Mouse (Mus musculus) embryonic facial prominence, embryonic 10.5 days (tissue): ENCODE data around the gene Filip1. TPM values are rescaled to one million over a fixed set of nuclear protein-coding genes. Genes with fewer than 3 reads are reported as not detected.
A peak's percentile ranks its signal among the peaks of the same experiment; 100 is the strongest.

Experiments used
- DNase-seq: peaks from one replicate; pipeline ENCODE4 v3.0.0-alpha.2; 2017; ENCODE audit warnings: low spot score
- H3K27ac ChIP-seq: fragments of 300-500 bp; sonication (generic); replicated peaks from 2 replicates; pipeline ENCODE4 v1.5.1; 2016; ENCODE audit warnings: mild to moderate bottlenecking
- H3K27me3 ChIP-seq: fragments of 300-500 bp; sonication (generic); replicated peaks from 2 replicates; pipeline ENCODE4 v1.6.1; 2016; ENCODE audit warnings: low read depth, mild to moderate bottlenecking; ENCODE audit not compliant: poor library complexity, severe bottlenecking
- H3K36me3 ChIP-seq: fragments of 300-500 bp; sonication (generic); replicated peaks from 2 replicates; pipeline ENCODE4 v1.6.1; 2016; ENCODE audit warnings: mild to moderate bottlenecking, moderate library complexity
- H3K4me1 ChIP-seq: fragments of 300-500 bp; sonication (generic); 2 replicates; pipeline ENCODE4 v1.6.1; 2016
- H3K4me3 ChIP-seq: fragments of 300-500 bp; sonication (generic); 2 replicates; pipeline ENCODE4 v1.5.1; 2016; ENCODE audit warnings: mild to moderate bottlenecking, moderate library complexity
- H3K9me3 ChIP-seq: fragments of 300-500 bp; sonication (generic); 2 replicates; pipeline ENCODE4 v1.6.1; 2016; ENCODE audit warnings: mild to moderate bottlenecking
- whole genome bisulfite sequencing: fragments of 180-500 bp; shearing (Covaris S2); methylation state at CpG from one replicate; pipeline ENCODE4 v1.1.7; 2016; 5-methylcytosine and 5-hydroxymethylcytosine counted together
- polyA plus RNA-seq: library from polyadenylated mRNA; unstranded; fragments of >200 nt; fragmentation: Nextera tagmentation; extraction: Ambion mirVana; gene quantifications from 2 replicates; pipeline ENCODE4 v1.2.1, GENCODE M21; 2016

The Filip1 gene
- polyA plus RNA-seq, 1 experiment from 2014 or later: 2.9 TPM

DNA sequence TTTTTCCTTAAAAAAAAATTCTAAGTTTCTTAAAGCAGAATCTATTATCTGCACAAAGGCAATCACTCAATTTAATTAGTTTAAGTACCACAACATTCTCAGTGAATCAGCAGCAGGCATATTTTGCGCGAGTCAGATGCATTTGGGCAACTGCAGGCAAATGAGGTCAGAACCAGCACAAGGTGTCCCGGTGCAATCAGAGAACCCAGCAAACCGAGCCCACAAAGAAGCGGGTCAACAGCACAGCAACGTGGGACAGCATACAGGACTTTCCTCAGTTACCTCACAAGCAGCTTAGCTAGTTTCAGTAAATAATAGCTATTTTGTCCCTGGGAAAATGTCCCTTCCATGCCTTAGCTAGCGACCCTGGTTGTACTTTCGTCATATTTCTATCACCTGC, 35.9 kb downstream of the Filip1 start:
- no peak for DNase-seq
- peaks cover 16% of the 10 kb centered on the region for H3K4me1 ChIP-seq
- WGBS: 71% methylated on average over 8 of the region's 8 CpGs
- no peaks in the 10 kb centered on the region for H3K9me3 ChIP-seq
- no peaks in the 10 kb centered on the region for H3K36me3 ChIP-seq
- H3K27ac ChIP-seq: no peak overlapping the region
- H3K27me3 ChIP-seq: no peaks in the 10 kb centered on the region
- no peak overlapping the region for H3K4me3 ChIP-seq

DNA sequence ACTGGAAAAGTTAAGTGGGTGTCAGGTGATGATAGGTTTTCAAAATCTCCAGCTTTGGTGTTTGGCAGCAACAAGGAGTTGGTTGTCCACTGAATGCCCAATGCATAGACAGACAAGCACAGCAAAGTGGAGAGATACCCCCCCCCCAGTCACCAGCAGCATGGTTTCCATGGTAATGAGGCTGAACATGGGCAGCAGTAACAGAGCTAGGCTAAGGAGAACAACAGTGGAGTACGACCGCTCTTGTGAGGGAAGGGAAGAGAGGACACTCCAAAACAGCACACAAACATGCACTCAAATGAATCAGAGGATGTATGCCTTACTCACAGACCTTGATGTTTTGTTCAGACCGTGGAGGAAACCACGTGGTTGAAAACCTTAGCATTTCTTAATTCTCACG, 37.5 kb downstream of the Filip1 start:
- Histone ChIP-seq H3K4me3 (no peak overlapping the region), H3K27ac (no peak overlapping the region), H3K4me1 (peaks cover 16% of the 10 kb centered on the region), H3K36me3 (no peaks in the 10 kb centered on the region), H3K27me3 (no peaks in the 10 kb centered on the region), H3K9me3 (no peaks in the 10 kb centered on the region)
- WGBS: 80% methylated on average over 5 of the region's 5 CpGs
- DNase-seq: no peak

DNA sequence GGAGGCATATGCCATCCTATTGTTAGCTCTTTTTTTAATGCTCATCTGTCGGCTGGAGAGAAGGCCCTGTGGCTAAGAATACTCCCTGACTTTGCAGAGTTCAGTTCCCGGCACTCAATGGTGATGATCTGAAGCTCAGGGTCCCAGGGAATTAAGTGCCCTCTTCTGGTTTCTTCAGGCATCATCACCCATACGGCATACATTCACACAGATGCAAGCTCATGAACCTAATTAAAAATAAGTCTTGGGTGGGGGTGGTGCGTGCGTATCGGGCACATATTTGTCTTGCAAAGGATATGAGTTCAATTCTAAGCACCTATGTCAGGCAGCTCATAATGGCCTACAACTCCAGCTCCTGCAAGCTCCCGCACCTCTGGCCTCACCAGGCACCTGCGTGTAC, 39.1 kb downstream of the Filip1 start:
- Histone ChIP-seq H3K4me3 (no peak overlapping the region), H3K27ac (no peak overlapping the region), H3K27me3 (no peaks in the 10 kb centered on the region), H3K36me3 (no peaks in the 10 kb centered on the region), H3K9me3 (no peaks in the 10 kb centered on the region), H3K4me1 (peaks cover 16% of the 10 kb centered on the region)
- DNase-seq: no peak
- 90% methylated on average over 8 of the region's 8 CpGs for WGBS

DNA sequence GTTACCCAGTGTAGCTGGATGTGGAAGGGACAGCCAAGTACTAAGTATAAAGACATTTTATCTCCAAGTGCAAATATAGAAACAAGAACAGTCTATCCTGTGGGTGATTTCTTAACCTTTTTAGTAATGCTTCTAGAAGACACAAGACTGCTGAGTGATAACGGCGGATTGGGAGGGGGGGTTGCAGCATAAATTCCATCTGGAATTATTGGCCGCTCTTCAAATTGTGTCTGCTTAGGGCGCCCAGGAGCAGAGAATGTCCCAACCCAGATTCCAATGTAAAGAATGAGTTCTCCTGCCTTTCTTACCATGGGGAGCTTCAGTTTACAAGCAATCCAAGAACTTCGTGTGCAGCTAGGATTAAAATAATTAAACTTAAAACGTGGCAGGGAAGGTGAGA, 39.9 kb downstream of the Filip1 start:
- no peaks in the 10 kb centered on the region for H3K27me3 ChIP-seq
- no peaks in the 10 kb centered on the region for H3K36me3 ChIP-seq
- no peaks in the 10 kb centered on the region for H3K9me3 ChIP-seq
- H3K27ac ChIP-seq: no peak overlapping the region
- DNase-seq: no peak
- no peak overlapping the region for H3K4me3 ChIP-seq
- peaks cover 9% of the 10 kb centered on the region for H3K4me1 ChIP-seq
- WGBS: 89% methylated on average over 6 of the region's 6 CpGs

DNA sequence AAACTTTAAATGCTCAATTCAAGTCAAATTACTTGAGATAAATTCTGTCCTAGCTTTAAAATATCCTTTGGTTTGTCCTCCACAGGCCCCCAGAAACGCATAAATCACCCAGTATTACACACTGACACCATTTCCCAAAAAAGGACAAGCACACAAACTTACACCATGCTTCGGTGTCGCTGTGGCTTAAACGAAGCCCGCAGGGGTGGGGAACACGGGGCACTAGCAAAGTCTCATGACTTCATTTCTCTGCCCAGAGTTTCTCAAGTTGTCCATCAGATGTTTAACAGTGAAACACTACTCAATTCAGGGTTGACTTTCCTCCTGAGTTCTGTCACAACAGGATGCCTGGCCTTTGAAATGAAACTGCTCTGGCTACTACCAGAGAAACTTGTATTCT, 41.0 kb downstream of the Filip1 start:
- WGBS: 90% methylated on average over 6 of the region's 6 CpGs
- DNase-seq: no peak

DNA sequence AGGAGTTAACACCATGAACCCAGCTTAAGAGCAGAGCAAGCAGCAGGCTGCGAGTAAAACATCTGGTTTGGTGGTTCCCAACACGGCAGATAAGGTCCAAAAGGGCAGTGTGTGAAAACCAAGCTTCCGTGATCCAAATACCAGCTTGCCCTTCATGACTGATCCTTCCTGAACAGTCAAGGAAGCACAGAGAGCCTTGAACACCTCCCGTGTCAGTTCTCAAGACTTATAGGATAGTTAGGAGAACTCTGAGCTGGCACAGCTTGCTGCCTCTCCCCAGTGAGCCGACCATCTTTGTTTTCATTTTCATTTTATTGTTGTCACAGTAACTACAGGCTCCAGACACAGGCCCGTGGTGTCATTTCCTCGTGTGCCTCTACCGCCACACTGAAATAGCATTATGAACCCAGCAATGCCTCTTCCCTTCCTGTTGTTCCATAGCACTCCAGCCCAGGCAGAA, 42.0 kb downstream of the Filip1 start:
- DNase-seq: no peak
- Histone ChIP-seq H3K36me3 (no peaks in the 10 kb centered on the region), H3K4me3 (no peak overlapping the region), H3K27ac (no peak overlapping the region), H3K9me3 (no peaks in the 10 kb centered on the region), H3K27me3 (no peaks in the 10 kb centered on the region), H3K4me1 (no peaks in the 10 kb centered on the region)
- WGBS: 76% methylated on average over 8 of the region's 8 CpGs

More for the DNA sequence above, 41.0 kb downstream of the Filip1 start:
- H3K9me3 ChIP-seq: no peaks in the 10 kb centered on the region
- no peaks in the 10 kb centered on the region for H3K27me3 ChIP-seq
- H3K4me3 ChIP-seq: no peak overlapping the region
- H3K36me3 ChIP-seq: no peaks in the 10 kb centered on the region
- H3K4me1 ChIP-seq: no peaks in the 10 kb centered on the region
- no peak overlapping the region for H3K27ac ChIP-seq

DNA sequence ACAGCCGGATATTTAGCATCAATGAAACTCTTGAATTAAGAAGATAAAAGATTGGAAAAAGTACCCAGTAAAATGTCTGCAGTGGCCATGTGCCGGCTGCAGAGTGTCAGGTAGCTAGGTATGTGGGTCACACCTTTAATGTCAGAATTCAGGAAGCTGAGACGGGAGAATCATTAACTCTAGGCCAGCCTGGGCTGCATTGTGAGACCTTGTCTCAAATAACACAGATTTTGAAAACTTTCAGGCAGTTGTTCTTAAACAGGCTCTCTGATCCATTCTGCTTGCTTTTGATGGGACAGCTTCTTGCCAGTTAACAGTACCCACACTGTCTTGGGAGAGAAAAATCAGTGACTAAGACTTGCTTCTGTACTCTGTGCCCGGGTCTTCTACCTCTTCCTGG, 43.1 kb downstream of the Filip1 start:
- Histone ChIP-seq H3K9me3 (no peaks in the 10 kb centered on the region), H3K4me1 (no peaks in the 10 kb centered on the region), H3K27me3 (no peaks in the 10 kb centered on the region), H3K27ac (no peak overlapping the region), H3K36me3 (no peaks in the 10 kb centered on the region), H3K4me3 (no peak overlapping the region)
- DNase-seq: no peak
- WGBS: 83% methylated on average over 4 of the region's 4 CpGs

DNA sequence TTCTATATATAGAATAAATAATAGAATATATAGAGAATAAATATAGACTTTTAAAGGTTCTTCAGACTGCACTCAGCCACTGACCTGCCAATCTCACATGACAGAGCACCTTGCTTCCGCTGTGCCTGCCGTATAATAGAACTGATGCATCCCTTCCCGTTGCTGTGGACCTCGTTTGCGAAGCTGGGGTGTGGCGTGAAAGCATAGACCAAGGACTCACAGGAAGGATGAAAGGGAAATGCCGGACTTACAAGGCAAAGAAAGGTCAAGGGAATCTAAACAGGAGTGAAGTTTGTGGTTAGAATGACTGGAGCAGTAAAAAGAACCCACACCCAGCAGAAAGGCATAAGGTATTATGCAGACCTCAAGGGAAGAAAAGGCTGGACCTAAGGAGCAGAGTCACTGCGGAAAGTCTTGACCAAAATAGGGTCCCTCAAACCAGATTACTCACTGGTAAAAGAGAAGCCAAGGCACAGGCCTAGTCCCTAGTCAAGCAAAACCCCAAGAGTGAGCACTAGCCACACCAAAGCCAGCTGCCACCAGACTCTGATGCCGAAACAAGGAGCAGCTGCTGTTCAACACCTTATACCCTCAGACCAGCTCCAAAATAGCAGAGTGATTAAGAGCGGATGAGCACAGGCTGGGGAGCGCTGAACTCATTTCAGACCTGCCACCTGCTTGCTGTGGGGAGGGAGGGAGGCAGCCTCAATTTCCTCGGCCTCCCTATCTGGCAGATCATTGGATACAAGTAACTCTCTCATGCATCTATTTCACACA, 45.8 kb downstream of the Filip1 start:
- H3K4me3 ChIP-seq: no peak overlapping the region
- H3K36me3 ChIP-seq: no peaks in the 10 kb centered on the region
- no peaks in the 10 kb centered on the region for H3K9me3 ChIP-seq
- no peak for DNase-seq
- no peaks in the 10 kb centered on the region for H3K27me3 ChIP-seq
- 79% methylated on average over 12 of the region's 12 CpGs for WGBS
- H3K4me1 ChIP-seq: peaks cover 2% of the 10 kb centered on the region
- no peak overlapping the region for H3K27ac ChIP-seq

DNA sequence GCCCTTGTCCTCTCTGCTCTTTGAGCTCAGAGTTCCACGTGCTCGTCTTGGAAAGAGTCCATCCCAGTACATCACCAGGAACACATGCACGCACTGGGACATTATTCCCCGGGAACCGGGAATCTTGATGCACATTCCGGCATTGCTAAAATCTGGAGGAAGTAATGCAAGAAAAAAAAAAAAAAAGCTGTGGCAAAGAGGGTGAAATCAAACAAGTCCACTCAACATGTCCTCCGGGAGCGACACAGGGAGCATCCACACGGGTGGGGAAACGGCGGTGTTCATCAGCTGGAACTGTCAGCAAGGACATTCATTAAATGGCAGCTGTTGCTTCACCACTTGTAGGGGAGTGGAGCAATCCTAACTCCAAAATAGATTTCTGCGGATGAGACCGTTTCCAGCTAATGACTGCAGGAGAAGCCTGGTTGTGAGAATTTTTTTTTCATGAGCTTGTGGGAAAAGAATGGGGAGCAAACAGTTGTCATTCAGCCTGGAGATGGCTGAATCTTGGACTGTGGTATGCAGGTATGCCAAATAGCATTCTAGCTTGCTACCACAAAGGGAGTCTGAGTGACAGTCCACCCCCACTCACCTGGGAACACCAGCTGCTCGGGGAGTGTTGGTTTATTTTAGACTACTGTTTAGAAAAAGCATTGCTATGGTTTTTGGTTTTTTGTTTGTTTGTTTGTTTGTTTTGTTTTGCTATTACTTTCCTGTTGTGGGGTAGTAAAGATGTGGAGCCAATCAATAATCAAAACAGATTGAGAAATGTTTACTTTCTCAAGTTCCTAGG, 46.9 kb downstream of the Filip1 start:
- H3K27ac ChIP-seq: no peak overlapping the region
- WGBS: 89% methylated on average over 14 of the region's 14 CpGs

DNA sequence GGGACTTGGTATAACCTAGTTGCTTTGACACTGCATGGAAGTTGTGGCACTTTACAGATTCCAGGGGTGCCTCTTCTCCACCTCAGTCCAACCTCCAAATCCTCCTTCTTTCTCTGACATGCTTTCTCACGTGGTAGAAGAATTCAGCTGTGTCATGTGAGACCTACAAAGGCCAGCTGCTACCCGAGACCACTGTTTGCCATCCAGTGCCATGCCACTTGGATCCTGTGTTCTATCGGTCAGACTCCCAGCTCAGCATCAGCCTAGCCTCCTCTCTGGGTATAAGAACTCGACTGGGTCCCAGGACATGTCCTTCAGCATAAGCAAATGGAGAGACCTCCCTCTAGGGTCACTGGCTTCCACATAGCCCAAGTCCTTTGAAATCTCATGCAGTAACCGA, 47.6 kb downstream of the Filip1 start:
- no peak for DNase-seq
- H3K36me3 ChIP-seq: no peaks in the 10 kb centered on the region
- no peaks in the 10 kb centered on the region for H3K27me3 ChIP-seq
- H3K4me3 ChIP-seq: no peak overlapping the region
- no peak overlapping the region for H3K27ac ChIP-seq
- peaks cover 6% of the 10 kb centered on the region for H3K4me1 ChIP-seq
- H3K9me3 ChIP-seq: no peaks in the 10 kb centered on the region
- 81% methylated on average over 5 of the region's 5 CpGs for WGBS

More for the DNA sequence above, 46.9 kb downstream of the Filip1 start:
- Histone ChIP-seq H3K27me3 (no peaks in the 10 kb centered on the region), H3K4me3 (no peak overlapping the region), H3K4me1 (peaks cover 6% of the 10 kb centered on the region), H3K9me3 (no peaks in the 10 kb centered on the region), H3K36me3 (no peaks in the 10 kb centered on the region)
- DNase-seq: no peak

DNA sequence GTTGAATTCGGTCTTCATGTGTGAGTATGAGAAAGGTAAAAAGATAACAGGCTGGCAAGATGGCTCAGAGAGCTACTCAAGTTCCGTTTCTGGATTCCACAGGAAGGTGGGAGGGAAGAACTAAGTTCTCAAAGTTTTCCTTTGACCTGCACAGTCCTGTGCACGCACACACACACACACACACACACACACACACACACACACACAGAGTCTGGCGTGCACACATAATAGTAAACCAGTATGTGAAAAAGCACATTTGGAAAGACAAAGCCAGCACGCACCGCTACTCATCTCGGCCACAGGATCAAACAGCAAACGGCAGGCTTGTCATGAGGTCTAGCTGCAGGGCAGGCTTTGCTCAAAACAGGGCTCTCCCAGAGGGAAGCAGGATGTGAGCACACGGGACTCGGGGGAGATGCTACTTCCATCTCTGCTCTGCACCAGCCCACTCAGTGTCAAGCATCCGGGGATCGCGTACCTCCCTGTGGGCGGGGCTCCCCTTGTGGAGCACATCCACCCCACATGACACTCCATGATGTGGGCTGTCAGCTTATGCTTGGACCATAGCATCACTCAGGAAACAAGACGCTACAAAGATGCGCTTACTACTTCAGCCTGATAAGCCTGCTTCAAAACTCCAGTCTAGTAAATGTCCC, 50.9 kb downstream of the Filip1 start:
- Histone ChIP-seq H3K27ac (peak overlapping the region; percentile 40; the same call in 1 of the 2 replicates), H3K4me1 (peaks cover 6% of the 10 kb centered on the region), H3K4me3 (0 out of 2 replicates have a peak overlapping the region, but pooled peaks have one; percentile 3), H3K27me3 (no peaks in the 10 kb centered on the region), H3K36me3 (no peaks in the 10 kb centered on the region), H3K9me3 (no peaks in the 10 kb centered on the region)
- WGBS: 68% methylated on average over 16 of the region's 16 CpGs
- DNase-seq: peak; percentile 42

DNA sequence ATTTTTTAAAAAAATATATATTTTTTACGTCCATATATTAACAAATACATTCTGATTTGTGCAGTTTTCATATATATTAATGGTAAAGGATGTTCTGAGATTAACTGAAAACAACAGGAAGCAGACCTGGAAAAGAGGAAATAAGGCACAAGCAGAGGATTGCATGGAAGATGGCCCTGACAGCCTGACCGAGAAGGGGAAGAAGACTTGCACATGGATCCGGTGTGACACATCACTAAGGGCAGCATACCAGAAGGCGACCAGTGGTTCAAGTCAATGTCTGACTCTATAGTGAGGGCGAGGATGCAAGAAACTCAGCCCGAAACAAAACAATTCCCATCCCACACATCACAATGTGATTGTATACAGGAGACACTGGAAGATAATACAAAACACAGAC, 52.2 kb downstream of the Filip1 start:
- Histone ChIP-seq H3K4me3 (no peak overlapping the region), H3K4me1 (peaks cover 6% of the 10 kb centered on the region), H3K36me3 (no peaks in the 10 kb centered on the region), H3K27ac (no peak overlapping the region), H3K27me3 (no peaks in the 10 kb centered on the region), H3K9me3 (no peaks in the 10 kb centered on the region)
- no peak for DNase-seq
- WGBS: 88% methylated on average over 6 of the region's 6 CpGs
